Mouse (Mus musculus) forebrain, postnatal 0 days (tissue): ENCODE results near the gene Yipf3. TPM values are rescaled to one million over a fixed set of nuclear protein-coding genes. Genes with fewer than 3 reads are reported as not detected.

Experiments used
- ATAC-seq: fragments of 200-750 bp; cut with Nextera tagmentation; 2 replicates; pipeline ENCODE4 v1.8.0; 2017; ENCODE audit warnings: mild to moderate bottlenecking, moderate library complexity
- DNase-seq: peaks from one replicate; pipeline ENCODE4 v3.0.0-alpha.2; 2015
- H3K27ac ChIP-seq: fragments of 300-500 bp; sonication (generic); 2 replicates; pipeline ENCODE4 v1.5.1; 2014; ENCODE audit warnings: low read depth, mild to moderate bottlenecking, antibody characterized with exemption, low read length, moderate library complexity, mixed read lengths
- H3K27me3 ChIP-seq: fragments of 300-500 bp; sonication (generic); 2 replicates; pipeline ENCODE4 v1.6.1; 2014; ENCODE audit warnings: mild to moderate bottlenecking, low read length, mixed read lengths; ENCODE audit not compliant: insufficient read depth
- H3K36me3 ChIP-seq: fragments of 300-500 bp; sonication (generic); 2 replicates; pipeline ENCODE4 v1.6.1; 2014; ENCODE audit warnings: mild to moderate bottlenecking, moderate library complexity; ENCODE audit not compliant: insufficient read depth
- H3K4me1 ChIP-seq: fragments of 300-500 bp; sonication (generic); 2 replicates; pipeline ENCODE4 v1.6.1; 2014; ENCODE audit warnings: antibody characterized with exemption; ENCODE audit not compliant: insufficient read depth
- H3K4me2 ChIP-seq: fragments of 300-500 bp; sonication (generic); 2 replicates; pipeline ENCODE4 v1.6.1; 2014; ENCODE audit warnings: low read depth, mild to moderate bottlenecking, moderate library complexity
- H3K4me3 ChIP-seq: fragments of 300-500 bp; sonication (generic); 2 replicates; pipeline ENCODE4 v1.5.1; 2014; ENCODE audit warnings: low read depth, low read length, mixed read lengths
- H3K9ac ChIP-seq: fragments of 300-500 bp; sonication (generic); 2 replicates; pipeline ENCODE4 v1.6.1; 2014; ENCODE audit warnings: mild to moderate bottlenecking
- H3K9me3 ChIP-seq: fragments of 300-500 bp; sonication (generic); 2 replicates; pipeline ENCODE4 v1.6.1; 2016; ENCODE audit warnings: low read length
- CTCF ChIP-seq: sonication (generic); IDR thresholded peaks from 2 replicates; pipeline ENCODE4 v1.5.1; 2016; ENCODE audit warnings: antibody characterized with exemption, control low read depth, low read depth
- WGBS: fragments of 180-500 bp; shearing (Covaris S2); extraction: QIAGEN DNeasy Blood & Tissue Kit; methylation state at CpG from one replicate; pipeline ENCODE4 v1.1.7; 2014; 5-methylcytosine and 5-hydroxymethylcytosine counted together
- polyA plus RNA-seq: library from polyadenylated mRNA; unstranded; fragments of >200 nt; fragmentation: Nextera tagmentation; extraction: Ambion mirVana; gene quantifications from 2 replicates; pipeline ENCODE4 v1.2.1, GENCODE M21; 2015
- total RNA-seq: library from RNA; depleted of rRNA; stranded (reverse); fragments of >200 nt; gene quantifications from 2 replicates; pipeline ENCODE4 v1.2.3, GENCODE M21; 2014

Gene Yipf3
- total and polyA plus RNA-seq, 2 experiments from 2014 or later, result 16.1 to 74.2 TPM

- H3K27me3 ChIP-seq, result no peaks in the 10 kb centered on the region
- WGBS, result 85% methylated on average over 4 of the region's 4 CpGs
- H3K9me3 ChIP-seq, result no peaks in the 10 kb centered on the region
- H3K4me3 ChIP-seq, result no peak overlapping the region
- peaks cover 7% of the 10 kb centered on the region for H3K4me1 ChIP-seq
- TF ChIP-seq CTCF, result no peak
- peaks cover 81% of the 10 kb centered on the region for H3K36me3 ChIP-seq
- H3K9ac ChIP-seq, result no peak overlapping the region
- ATAC-seq (no peak), DNase-seq (no peak)
- H3K27ac ChIP-seq, result no peak overlapping the region
- no peak overlapping the region for H3K4me2 ChIP-seq
Measured at GRCm38 (mm10) chr17:46242993-46243392, 4.9 kb upstream of the Yipf3 start.

- Histone ChIP-seq H3K4me2 (no peak overlapping the region), H3K27me3 (no peaks in the 10 kb centered on the region), H3K9ac (no peak overlapping the region), H3K4me3 (no peak overlapping the region), H3K36me3 (peaks cover 75% of the 10 kb centered on the region), H3K27ac (no peak overlapping the region), H3K9me3 (no peaks in the 10 kb centered on the region), H3K4me1 (peaks cover 8% of the 10 kb centered on the region)
- 35% methylated on average over 2 of the region's 2 CpGs for WGBS
- no peak for DNase-seq
- ATAC-seq, result no peak
- TF ChIP-seq CTCF, result no peak
Measured at GRCm38 (mm10) chr17:46243624-46244023, 4.3 kb upstream of the Yipf3 start.

- no peak for TF ChIP-seq CTCF
- Histone ChIP-seq H3K4me3 (no peak overlapping the region), H3K27ac (no peak overlapping the region), H3K4me1 (peaks cover 15% of the 10 kb centered on the region), H3K36me3 (peaks cover 66% of the 10 kb centered on the region), H3K27me3 (no peaks in the 10 kb centered on the region), H3K9ac (no peak overlapping the region), H3K4me2 (no peak overlapping the region), H3K9me3 (no peaks in the 10 kb centered on the region)
- 80% methylated on average over 10 of the region's 10 CpGs for WGBS
- DNase-seq, result no peak
- no peak for ATAC-seq
Measured at GRCm38 (mm10) chr17:46244579-46244978, 3.3 kb upstream of the Yipf3 start.

GRCm38 (mm10) chr17:46248189-46248522 is 276 bp downstream of the Yipf3 start:
- peaks cover 16% of the 10 kb centered on the region for H3K4me1 ChIP-seq
- ATAC-seq, result peak; percentile 43
- DNase-seq, result no peak
- H3K4me2 ChIP-seq, result peak overlapping the region; percentile 90
- no peaks in the 10 kb centered on the region for H3K9me3 ChIP-seq
- under 1% methylated on average over 37 of the region's 37 CpGs for WGBS
- TF ChIP-seq CTCF, result no peak
- peak overlapping the region; percentile 97 for H3K9ac ChIP-seq
- H3K4me3 ChIP-seq, result peak overlapping the region; percentile 99
- peaks cover 55% of the 10 kb centered on the region for H3K36me3 ChIP-seq
- H3K27me3 ChIP-seq, result no peaks in the 10 kb centered on the region
- peak overlapping the region; percentile 85 for H3K27ac ChIP-seq

- H3K27me3 ChIP-seq, result no peaks in the 10 kb centered on the region
- 86% methylated on average over 7 of the region's 7 CpGs for WGBS
Measured at GRCm38 (mm10) chr17:46251174-46251573, 3.3 kb downstream of the Yipf3 start.

GRCm38 (mm10) chr17:46252571-46253451 is 4.9 kb downstream of the Yipf3 start:
- TF ChIP-seq CTCF, result peak; percentile 55
- Histone ChIP-seq H3K36me3 (peaks cover 29% of the 10 kb centered on the region), H3K9me3 (no peaks in the 10 kb centered on the region), H3K27me3 (no peaks in the 10 kb centered on the region), H3K4me1 (peaks cover 22% of the 10 kb centered on the region), H3K9ac (peak overlapping the region; percentile 89; the same call in 1 of the 2 replicates), H3K4me3 (peak overlapping the region; percentile 74; the same call in 1 of the 2 replicates), H3K4me2 (peak overlapping the region; percentile 89), H3K27ac (no peak overlapping the region)
- DNase-seq, result peak; percentile 72
- WGBS, result 57% methylated on average over 14 of the region's 14 CpGs
- ATAC-seq, result no peak; the same call in 1 of the 2 replicates

More at GRCm38 (mm10) chr17:46251174-46251573, 3.3 kb downstream of the Yipf3 start:
- H3K4me3 ChIP-seq, result no peak overlapping the region
- no peak overlapping the region for H3K27ac ChIP-seq
- no peaks in the 10 kb centered on the region for H3K9me3 ChIP-seq
- peaks cover 29% of the 10 kb centered on the region for H3K4me1 ChIP-seq
- DNase-seq, result no peak
- no peak overlapping the region for H3K9ac ChIP-seq
- no peak overlapping the region for H3K4me2 ChIP-seq
- TF ChIP-seq CTCF, result peak; percentile 19; the same call in 1 of the 2 replicates
- H3K36me3 ChIP-seq, result peaks cover 27% of the 10 kb centered on the region
- no peak for ATAC-seq

GRCm38 (mm10) chr17:46253452-46254084 is 5.7 kb downstream of the Yipf3 start, which contains the start of gene Lrrc73:
TSS of gene Lrrc73 (plus strand) at chr17:46253531.
- Histone ChIP-seq H3K9ac (peak within 1 kb of the TSS; percentile 89), H3K4me1 (peaks cover 21% of the 10 kb centered on the region), H3K9me3 (no peaks in the 10 kb centered on the region), H3K36me3 (peaks cover 33% of the 10 kb centered on the region), H3K4me3 (peak within 1 kb of the TSS; percentile 74), H3K27me3 (no peaks in the 10 kb centered on the region), H3K4me2 (peak within 1 kb of the TSS; percentile 89), H3K27ac (peak within 1 kb of the TSS; percentile 86)
- peak; percentile 93 for ATAC-seq
- DNase-seq, result peak; percentile 94
- WGBS, result 1% methylated on average over 43 of the region's 48 CpGs
- no peak for TF ChIP-seq CTCF
